Mouse (Mus musculus) liver, embryonic 13.5 days (tissue): ENCODE data around the gene Runx2. TPM values are rescaled to one million over a fixed set of nuclear protein-coding genes. Genes with fewer than 3 reads are reported as not detected.
A peak's percentile ranks its signal among the peaks of the same experiment; 100 is the strongest.

Experiments
- ATAC-seq: fragments of 200-750 bp; cut with Nextera tagmentation; 2 replicates; pipeline ENCODE4 v1.8.0; 2017; ENCODE audit warnings: low read depth, mild to moderate bottlenecking, moderate number of reproducible peaks, moderate library complexity
- DNase-seq: peaks from one replicate; pipeline ENCODE4 v3.0.0; 2022
- H3K27ac ChIP-seq: fragments of 300-500 bp; sonication (generic); 2 replicates; pipeline ENCODE4 v1.5.1; 2015; ENCODE audit warnings: moderate library complexity, mild to moderate bottlenecking, inconsistent platforms
- H3K27me3 ChIP-seq: fragments of 300-500 bp; sonication (generic); 2 replicates; pipeline ENCODE4 v1.6.1; 2015; ENCODE audit warnings: mild to moderate bottlenecking, inconsistent platforms
- H3K36me3 ChIP-seq: fragments of 300-500 bp; sonication (generic); 2 replicates; pipeline ENCODE4 v1.6.1; 2015; ENCODE audit warnings: mild to moderate bottlenecking, inconsistent platforms
- H3K4me1 ChIP-seq: fragments of 300-500 bp; sonication (generic); replicated peaks from 2 replicates; pipeline ENCODE4 v1.6.1; 2015; ENCODE audit warnings: inconsistent platforms
- H3K4me2 ChIP-seq: fragments of 300-500 bp; sonication (generic); 2 replicates; pipeline ENCODE4 v1.6.1; 2015; ENCODE audit warnings: inconsistent platforms, mild to moderate bottlenecking, moderate library complexity
- H3K4me3 ChIP-seq: fragments of 300-500 bp; sonication (generic); replicated peaks from 2 replicates; pipeline ENCODE4 v1.5.1; 2015; ENCODE audit warnings: mild to moderate bottlenecking, inconsistent platforms
- H3K9ac ChIP-seq: fragments of 300-500 bp; sonication (generic); 2 replicates; pipeline ENCODE4 v1.6.1; 2015; ENCODE audit warnings: mild to moderate bottlenecking, inconsistent platforms
- H3K9me3 ChIP-seq: fragments of 300-500 bp; sonication (generic); replicated peaks from 2 replicates; pipeline ENCODE4 v1.6.1; 2016; ENCODE audit warnings: inconsistent platforms
- WGBS: fragments of 180-500 bp; shearing (Covaris S2); methylation state at CpG from one replicate; pipeline ENCODE4 v1.1.7; 2015; ENCODE audit not compliant: insufficient replicate concordance; 5-methylcytosine and 5-hydroxymethylcytosine counted together
- polyA plus RNA-seq: library from polyadenylated mRNA; unstranded; fragments of >200 nt; fragmentation: Nextera tagmentation; extraction: Ambion mirVana; gene quantifications from 2 replicates; pipeline ENCODE4 v1.2.1, GENCODE M21; 2015

Gene Runx2
- polyA plus RNA-seq, 1 experiment from 2014 or later = 0.31 TPM

GRCm38 (mm10) chr17:44734501-44735222 lies 79.9 kb downstream of the Runx2 start:
- Histone ChIP-seq H3K9ac (0 out of 2 replicates have a peak overlapping the region, but pooled peaks have one; percentile 26), H3K27ac (no peak overlapping the region), H3K4me3 (peak overlapping the region; percentile 60), H3K9me3 (no peaks in the 10 kb centered on the region), H3K4me1 (peaks cover 21% of the 10 kb centered on the region), H3K27me3 (peaks cover 75% of the 10 kb centered on the region), H3K4me2 (peak overlapping the region; percentile 68), H3K36me3 (no peaks in the 10 kb centered on the region)
- WGBS = under 1% methylated on average over 48 of the region's 48 CpGs
- DNase-seq (no peak), ATAC-seq (no peak)

- 13% methylated on average over 23 of the region's 23 CpGs for WGBS
- H3K4me2 ChIP-seq = peak overlapping the region; percentile 68
- no peak overlapping the region for H3K9ac ChIP-seq
- H3K27me3 ChIP-seq = peaks cover 66% of the 10 kb centered on the region
- DNase-seq = no peak
- H3K27ac ChIP-seq = no peak overlapping the region
- H3K36me3 ChIP-seq = no peaks in the 10 kb centered on the region
- peak overlapping the region; percentile 60 for H3K4me3 ChIP-seq
- peaks cover 21% of the 10 kb centered on the region for H3K4me1 ChIP-seq
- no peak for ATAC-seq
- H3K9me3 ChIP-seq = no peaks in the 10 kb centered on the region
These were observed 80.9 kb downstream of the Runx2 start for GRCm38 (mm10) chr17:44733544-44734310.

GRCm38 (mm10) chr17:44728464-44728863 lies 86.1 kb downstream of the Runx2 start:
- Histone ChIP-seq H3K4me3 (no peak overlapping the region), H3K36me3 (no peaks in the 10 kb centered on the region), H3K4me2 (no peak overlapping the region), H3K9ac (no peak overlapping the region), H3K27me3 (peaks cover 13% of the 10 kb centered on the region), H3K4me1 (no peaks in the 10 kb centered on the region), H3K27ac (no peak overlapping the region), H3K9me3 (no peaks in the 10 kb centered on the region)
- DNase-seq (no peak), ATAC-seq (no peak)
- 40% methylated on average over 2 of the region's 2 CpGs for WGBS

- Histone ChIP-seq H3K36me3 (no peaks in the 10 kb centered on the region), H3K9me3 (no peaks in the 10 kb centered on the region), H3K9ac (no peak overlapping the region), H3K4me3 (no peak overlapping the region), H3K4me1 (no peaks in the 10 kb centered on the region), H3K27ac (no peak overlapping the region), H3K27me3 (peaks cover 7% of the 10 kb centered on the region), H3K4me2 (no peak overlapping the region)
- no peak for ATAC-seq
- no peak for DNase-seq
These were observed 86.9 kb downstream of the Runx2 start for GRCm38 (mm10) chr17:44727675-44728074.

- no peaks in the 10 kb centered on the region for H3K4me1 ChIP-seq
- H3K4me2 ChIP-seq = no peak overlapping the region
- no peaks in the 10 kb centered on the region for H3K36me3 ChIP-seq
- no peak overlapping the region for H3K27ac ChIP-seq
- DNase-seq (no peak), ATAC-seq (no peak)
- H3K9me3 ChIP-seq = no peaks in the 10 kb centered on the region
- 64% methylated on average over 16 of the region's 16 CpGs for WGBS
- H3K27me3 ChIP-seq = no peaks in the 10 kb centered on the region
- no peak overlapping the region for H3K4me3 ChIP-seq
- H3K9ac ChIP-seq = no peak overlapping the region
These were observed 89.7 kb downstream of the Runx2 start for GRCm38 (mm10) chr17:44724805-44725480.

GRCm38 (mm10) chr17:44724255-44724654 lies 90.3 kb downstream of the Runx2 start:
- Histone ChIP-seq H3K4me1 (no peaks in the 10 kb centered on the region), H3K9me3 (no peaks in the 10 kb centered on the region), H3K4me2 (no peak overlapping the region), H3K27ac (no peak overlapping the region), H3K9ac (no peak overlapping the region), H3K4me3 (no peak overlapping the region), H3K27me3 (no peaks in the 10 kb centered on the region), H3K36me3 (no peaks in the 10 kb centered on the region)
- 75% methylated on average over 11 of the region's 11 CpGs for WGBS
- DNase-seq = no peak
- ATAC-seq = no peak

- Histone ChIP-seq H3K4me1 (no peaks in the 10 kb centered on the region), H3K9me3 (no peaks in the 10 kb centered on the region), H3K27ac (no peak overlapping the region), H3K4me3 (no peak overlapping the region), H3K9ac (no peak overlapping the region), H3K27me3 (no peaks in the 10 kb centered on the region), H3K4me2 (no peak overlapping the region), H3K36me3 (no peaks in the 10 kb centered on the region)
- ATAC-seq (no peak), DNase-seq (no peak)
- 30% methylated on average over 8 of the region's 8 CpGs for WGBS
These were observed 92.3 kb downstream of the Runx2 start for GRCm38 (mm10) chr17:44722103-44722792.

GRCm38 (mm10) chr17:44718591-44718990 lies 96.0 kb downstream of the Runx2 start:
- no peak for DNase-seq
- Histone ChIP-seq H3K4me2 (no peak overlapping the region), H3K27me3 (no peaks in the 10 kb centered on the region), H3K9me3 (no peaks in the 10 kb centered on the region), H3K4me1 (no peaks in the 10 kb centered on the region), H3K4me3 (no peak overlapping the region), H3K36me3 (no peaks in the 10 kb centered on the region), H3K27ac (no peak overlapping the region), H3K9ac (no peak overlapping the region)
- no peak for ATAC-seq
- WGBS = 16% methylated on average over 6 of the region's 6 CpGs

GRCm38 (mm10) chr17:44718036-44718435 lies 96.6 kb downstream of the Runx2 start:
- no peak overlapping the region for H3K4me3 ChIP-seq

GRCm38 (mm10) chr17:44714116-44714515 lies 100.5 kb downstream of the Runx2 start:
- Histone ChIP-seq H3K36me3 (no peaks in the 10 kb centered on the region), H3K9ac (no peak overlapping the region), H3K4me1 (peaks cover 8% of the 10 kb centered on the region), H3K27ac (no peak overlapping the region), H3K4me2 (no peak overlapping the region), H3K27me3 (no peaks in the 10 kb centered on the region), H3K9me3 (no peaks in the 10 kb centered on the region), H3K4me3 (no peak overlapping the region)
- DNase-seq (no peak), ATAC-seq (no peak)
- WGBS = 62% methylated on average over 4 of the region's 4 CpGs

More at GRCm38 (mm10) chr17:44718036-44718435, 96.6 kb downstream of the Runx2 start:
- ATAC-seq (no peak), DNase-seq (no peak)
- H3K27ac ChIP-seq = no peak overlapping the region
- no peaks in the 10 kb centered on the region for H3K9me3 ChIP-seq
- no peaks in the 10 kb centered on the region for H3K36me3 ChIP-seq
- 6% methylated on average over 6 of the region's 6 CpGs for WGBS
- no peak overlapping the region for H3K9ac ChIP-seq
- no peaks in the 10 kb centered on the region for H3K4me1 ChIP-seq
- no peak overlapping the region for H3K4me2 ChIP-seq
- H3K27me3 ChIP-seq = no peaks in the 10 kb centered on the region

GRCm38 (mm10) chr17:44713404-44713803 lies 101.2 kb downstream of the Runx2 start:
- ATAC-seq (no peak), DNase-seq (no peak)
- no peaks in the 10 kb centered on the region for H3K36me3 ChIP-seq
- H3K27ac ChIP-seq = no peak overlapping the region
- peaks cover 8% of the 10 kb centered on the region for H3K4me1 ChIP-seq
- no peak overlapping the region for H3K4me3 ChIP-seq
- no peaks in the 10 kb centered on the region for H3K27me3 ChIP-seq
- WGBS = 78% methylated on average over 8 of the region's 8 CpGs
- no peaks in the 10 kb centered on the region for H3K9me3 ChIP-seq
- no peak overlapping the region for H3K9ac ChIP-seq
- H3K4me2 ChIP-seq = no peak overlapping the region
